Mouse (Mus musculus) heart, embryonic 16.5 days (tissue): ENCODE data around the gene Phlda1. TPM values are rescaled to one million over a fixed set of nuclear protein-coding genes. Genes with fewer than 3 reads are reported as not detected.
A peak's percentile ranks its signal among the peaks of the same experiment; 100 is the strongest.
"Not testable (repeated sequence)": the region's sequence is repeated elsewhere in the genome, so short reads cannot be mapped to it uniquely, and the experiment has no call there.

ENCODE experiments used
- ATAC-seq: fragments of 200-750 bp; cut with Nextera tagmentation; replicated peaks from 2 replicates; pipeline ENCODE4 v1.8.0; 2017; ENCODE audit warnings: moderate number of reproducible peaks; ENCODE audit not compliant: insufficient read depth, low FRiP score; ENCODE audit errors: extremely low read depth
- H3K27ac ChIP-seq: fragments of 300-500 bp; sonication (generic); 2 replicates; pipeline ENCODE4 v1.5.1; 2014; ENCODE audit warnings: mild to moderate bottlenecking, low read length, control low read depth, moderate library complexity
- H3K27me3 ChIP-seq: fragments of 300-500 bp; sonication (generic); 2 replicates; pipeline ENCODE4 v1.6.1; 2014; ENCODE audit warnings: low read length, mixed read lengths; ENCODE audit not compliant: control insufficient read depth, insufficient read depth
- H3K36me3 ChIP-seq: fragments of 300-500 bp; sonication (generic); 2 replicates; pipeline ENCODE4 v1.6.1; 2014; ENCODE audit not compliant: control insufficient read depth, insufficient read depth
- H3K4me1 ChIP-seq: fragments of 300-500 bp; sonication (generic); 2 replicates; pipeline ENCODE4 v1.6.1; 2014; ENCODE audit warnings: low read length, mixed read lengths; ENCODE audit not compliant: control insufficient read depth, insufficient read depth
- H3K4me2 ChIP-seq: fragments of 300-500 bp; sonication (generic); 2 replicates; pipeline ENCODE4 v1.6.1; 2014; ENCODE audit warnings: low read depth, mild to moderate bottlenecking, control low read depth, low read length
- H3K4me3 ChIP-seq: fragments of 300-500 bp; sonication (generic); 2 replicates; pipeline ENCODE4 v1.5.1; 2014; ENCODE audit warnings: mild to moderate bottlenecking, control low read depth, low read length
- H3K9ac ChIP-seq: fragments of 300-500 bp; sonication (generic); 2 replicates; pipeline ENCODE4 v1.6.1; 2014; ENCODE audit warnings: low read length, control low read depth
- H3K9me3 ChIP-seq: fragments of 300-500 bp; sonication (generic); replicated peaks from 2 replicates; pipeline ENCODE4 v1.6.1; 2016; ENCODE audit warnings: low read length; ENCODE audit not compliant: control insufficient read depth
- WGBS: fragments of 180-500 bp; shearing (Covaris S2); extraction: QIAGEN DNeasy Blood & Tissue Kit; methylation state at CpG from one replicate; pipeline ENCODE4 v1.1.7; 2014; 5-methylcytosine and 5-hydroxymethylcytosine counted together
- polyA plus RNA-seq: library from polyadenylated mRNA; unstranded; fragments of >200 nt; fragmentation: Nextera tagmentation; extraction: Ambion mirVana; gene quantifications from 2 replicates; pipeline ENCODE4 v1.2.1, GENCODE M21; 2015

The Phlda1 gene
- polyA plus RNA-seq, 1 experiment from 2014 or later: 27.4 TPM

- peak overlapping the region; percentile 95 for H3K9ac ChIP-seq
- H3K4me2 ChIP-seq: peak overlapping the region; percentile 86
- H3K9me3 ChIP-seq: no peaks in the 10 kb centered on the region
- H3K27ac ChIP-seq: peak overlapping the region; percentile 88
- H3K4me1 ChIP-seq: peaks cover 19% of the 10 kb centered on the region
- H3K27me3 ChIP-seq: no peaks in the 10 kb centered on the region
- peak; percentile 68 for ATAC-seq
- under 1% methylated on average over 46 of the region's 58 CpGs for WGBS
- H3K4me3 ChIP-seq: peak overlapping the region; percentile 89
- no peaks in the 10 kb centered on the region for H3K36me3 ChIP-seq
Observed at GRCm38 (mm10) chr10:111473511-111474371, 32.3 kb upstream of the Phlda1 start.

- H3K9ac ChIP-seq: no peak overlapping the region
- ATAC-seq: no peak
Observed at GRCm38 (mm10) chr10:111476301-111476700, 29.8 kb upstream of the Phlda1 start.

GRCm38 (mm10) chr10:111476989-111477510, 29.0 kb upstream of the Phlda1 start:
- Histone ChIP-seq H3K27ac (no peak overlapping the region), H3K27me3 (no peaks in the 10 kb centered on the region), H3K9me3 (no peaks in the 10 kb centered on the region), H3K4me1 (peaks cover 19% of the 10 kb centered on the region), H3K9ac (no peak overlapping the region), H3K36me3 (no peaks in the 10 kb centered on the region), H3K4me2 (no peak overlapping the region), H3K4me3 (no peak overlapping the region)
- WGBS: 78% methylated on average over 6 of the region's 6 CpGs
- no peak for ATAC-seq

More at GRCm38 (mm10) chr10:111476301-111476700, 29.8 kb upstream of the Phlda1 start:
- Histone ChIP-seq H3K4me3 (no peak overlapping the region), H3K9me3 (no peaks in the 10 kb centered on the region), H3K4me1 (peaks cover 19% of the 10 kb centered on the region), H3K27me3 (no peaks in the 10 kb centered on the region), H3K4me2 (no peak overlapping the region), H3K27ac (no peak overlapping the region), H3K36me3 (no peaks in the 10 kb centered on the region)
- 50% methylated on average over 4 of the region's 4 CpGs for WGBS

GRCm38 (mm10) chr10:111479599-111479998, 26.5 kb upstream of the Phlda1 start:
- H3K27me3 ChIP-seq: no peaks in the 10 kb centered on the region
- H3K9me3 ChIP-seq: no peaks in the 10 kb centered on the region
- H3K27ac ChIP-seq: no peak overlapping the region
- no peak overlapping the region for H3K9ac ChIP-seq
- H3K4me3 ChIP-seq: no peak overlapping the region
- no peak overlapping the region for H3K4me2 ChIP-seq
- H3K36me3 ChIP-seq: peaks cover 9% of the 10 kb centered on the region
- WGBS: 84% methylated on average over 5 of the region's 5 CpGs
- ATAC-seq: no peak
- peaks cover 16% of the 10 kb centered on the region for H3K4me1 ChIP-seq

GRCm38 (mm10) chr10:111482654-111483053, 23.4 kb upstream of the Phlda1 start:
- no peak for ATAC-seq
- H3K36me3 ChIP-seq: peaks cover 14% of the 10 kb centered on the region
- no peaks in the 10 kb centered on the region; the same call in 1 of the 2 replicates for H3K4me1 ChIP-seq

GRCm38 (mm10) chr10:111484079-111484478, 22.0 kb upstream of the Phlda1 start:
- ATAC-seq: no peak
- H3K4me3 ChIP-seq: no peak overlapping the region

More at GRCm38 (mm10) chr10:111482654-111483053, 23.4 kb upstream of the Phlda1 start:
- no peak overlapping the region for H3K9ac ChIP-seq
- 85% methylated on average over 2 of the region's 2 CpGs for WGBS
- H3K27ac ChIP-seq: no peak overlapping the region
- no peak overlapping the region for H3K4me3 ChIP-seq
- H3K27me3 ChIP-seq: no peaks in the 10 kb centered on the region
- no peaks in the 10 kb centered on the region for H3K9me3 ChIP-seq
- H3K4me2 ChIP-seq: no peak overlapping the region

GRCm38 (mm10) chr10:111488793-111489192, 17.3 kb upstream of the Phlda1 start:
- no peaks in the 10 kb centered on the region for H3K4me1 ChIP-seq
- peaks cover 35% of the 10 kb centered on the region for H3K36me3 ChIP-seq
- no peaks in the 10 kb centered on the region for H3K9me3 ChIP-seq
- H3K4me3 ChIP-seq: no peak overlapping the region
- WGBS: 84% methylated on average over 2 of the region's 2 CpGs
- H3K9ac ChIP-seq: no peak overlapping the region
- no peak overlapping the region for H3K4me2 ChIP-seq
- no peak overlapping the region for H3K27ac ChIP-seq
- no peak for ATAC-seq
- H3K27me3 ChIP-seq: no peaks in the 10 kb centered on the region

More at GRCm38 (mm10) chr10:111484079-111484478, 22.0 kb upstream of the Phlda1 start:
- Histone ChIP-seq H3K27ac (no peak overlapping the region), H3K4me2 (no peak overlapping the region), H3K27me3 (no peaks in the 10 kb centered on the region), H3K9me3 (no peaks in the 10 kb centered on the region), H3K36me3 (peaks cover 16% of the 10 kb centered on the region), H3K9ac (no peak overlapping the region), H3K4me1 (no peaks in the 10 kb centered on the region; the same call in 1 of the 2 replicates)
- WGBS: 69% methylated on average over 5 of the region's 5 CpGs

- WGBS: 77% methylated on average over 4 of the region's 4 CpGs
- not testable (repeated sequence) for H3K4me3 ChIP-seq, H3K27me3 ChIP-seq, H3K9me3 ChIP-seq, ATAC-seq, H3K9ac ChIP-seq, H3K4me2 ChIP-seq, H3K4me1 ChIP-seq, H3K27ac ChIP-seq
- peaks cover 39% of the 10 kb centered on the region for H3K36me3 ChIP-seq
Observed at GRCm38 (mm10) chr10:111490079-111490478, 16.0 kb upstream of the Phlda1 start.

GRCm38 (mm10) chr10:111495888-111496287, 10.2 kb upstream of the Phlda1 start:
- no peak overlapping the region for H3K4me2 ChIP-seq
- peaks cover 26% of the 10 kb centered on the region for H3K36me3 ChIP-seq
- H3K9ac ChIP-seq: no peak overlapping the region
- WGBS: 85% methylated on average over 7 of the region's 7 CpGs
- no peak for ATAC-seq
- H3K9me3 ChIP-seq: no peaks in the 10 kb centered on the region
- H3K4me1 ChIP-seq: no peaks in the 10 kb centered on the region
- no peak overlapping the region for H3K4me3 ChIP-seq
- H3K27ac ChIP-seq: no peak overlapping the region
- no peaks in the 10 kb centered on the region for H3K27me3 ChIP-seq
